Mouse (Mus musculus) bone marrow macrophage, adult 2 months (primary cell): Measurements from ENCODE around the gene Adamts12.

ENCODE experiments used
- CTCF ChIP-seq: IDR thresholded peaks from 2 replicates; pipeline ENCODE4 v1.5.1; 2012; ENCODE audit warnings: low read depth, mild to moderate bottlenecking, low read length, moderate library complexity
- POLR2A ChIP-seq: IDR thresholded peaks from 2 replicates; pipeline ENCODE4 v1.6.1; 2012; ENCODE audit warnings: mild to moderate bottlenecking, low read depth, low read length, borderline replicate concordance

DNA sequence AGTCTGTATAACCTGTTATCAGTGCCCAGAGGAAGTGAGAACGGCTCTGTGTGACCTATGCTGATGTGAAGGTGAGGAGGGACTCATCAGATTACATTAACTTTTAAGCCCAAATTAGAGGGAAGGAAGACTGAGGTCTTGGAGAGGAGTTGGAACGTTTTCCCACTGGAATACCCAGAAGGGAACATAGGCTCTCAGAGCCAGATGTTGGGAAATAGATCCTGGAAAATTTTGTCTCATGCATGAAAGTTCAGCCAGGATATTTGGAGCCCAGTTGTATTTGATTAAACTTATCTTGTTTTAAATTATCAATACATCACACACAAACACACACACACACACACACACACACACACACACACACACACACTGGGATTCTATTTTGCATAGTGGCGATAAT lies 140.3 kb downstream of the Adamts12 start:
- TF ChIP-seq CTCF, result no peak
- TF ChIP-seq POLR2A, result no peak
